Mouse (Mus musculus): ENCODE data around the gene Copg2. TPM values are rescaled to one million over a fixed set of nuclear protein-coding genes. Genes with fewer than 3 reads are reported as not detected.

Copg2 gene
- polyA plus RNA-seq (2014; fragmentation: Nextera tagmentation; extraction: Ambion mirVana) = 32.2 and 33.6 TPM in 2 replicates

- DNase-seq (ENCODE audit: low spot score) = peak; percentile 97
- no peaks in the 10 kb centered on the region for H3K27me3 ChIP-seq (ENCODE audit: control insufficient read depth, insufficient read depth, low read length)
- H3K36me3 ChIP-seq (ENCODE audit: control insufficient read depth, insufficient read depth, low read length) = no peaks in the 10 kb centered on the region; the same call in 1 of the 2 replicates
- peak; percentile 98 for ATAC-seq (ENCODE audit: insufficient number of reproducible peaks, low FRiP score, low TSS enrichment, low read depth)
- H3K4me3 ChIP-seq (ENCODE audit: low read depth, low read length) = peak within 1 kb of the TSS; percentile 63
- H3K9me3 ChIP-seq (ENCODE audit: control insufficient read depth, low read length) = no peaks in the 10 kb centered on the region
- peaks cover 5% of the 10 kb centered on the region; the same call in 1 of the 2 replicates for H3K4me1 ChIP-seq (ENCODE audit: control insufficient read depth, insufficient read depth, low read length)
- peak within 1 kb of the TSS; percentile 74 for H3K9ac ChIP-seq (ENCODE audit: low read length)
- H3K27ac ChIP-seq (replicated peaks; ENCODE audit: low read depth, low read length) = peak within 1 kb of the TSS; percentile 95
- peak within 1 kb of the TSS; percentile 58 for H3K4me2 ChIP-seq (ENCODE audit: low read depth, severe bottlenecking)
- WGBS = under 1% methylated on average over 52 of the region's 83 CpGs
Measured at GRCm38 (mm10) chr6:30896195-30896985, at the start of gene Copg2. TSS of gene Copg2 (minus strand) at chr6:30896794.

- no peaks in the 10 kb centered on the region for H3K27me3 ChIP-seq (ENCODE audit: control insufficient read depth, insufficient read depth, low read length)
- H3K9ac ChIP-seq (ENCODE audit: low read length) = no peak overlapping the region
- 38% methylated on average over 5 of the region's 5 CpGs for WGBS
- no peaks in the 10 kb centered on the region for H3K9me3 ChIP-seq (ENCODE audit: control insufficient read depth, low read length)
- H3K4me1 ChIP-seq (ENCODE audit: control insufficient read depth, insufficient read depth, low read length) = no peaks in the 10 kb centered on the region
- ATAC-seq (ENCODE audit: insufficient number of reproducible peaks, low FRiP score, low TSS enrichment, low read depth) = no peak
- no peak overlapping the region for H3K27ac ChIP-seq (replicated peaks; ENCODE audit: low read depth, low read length)
- H3K36me3 ChIP-seq (ENCODE audit: control insufficient read depth, insufficient read depth, low read length) = no peaks in the 10 kb centered on the region
- no peak for DNase-seq (ENCODE audit: low spot score)
- no peak overlapping the region for H3K4me3 ChIP-seq (ENCODE audit: low read depth, low read length)
- H3K4me2 ChIP-seq (ENCODE audit: low read depth, severe bottlenecking) = no peak overlapping the region
Measured at GRCm38 (mm10) chr6:30939264-30939663, 42.7 kb upstream of the Copg2 start.

DNA sequence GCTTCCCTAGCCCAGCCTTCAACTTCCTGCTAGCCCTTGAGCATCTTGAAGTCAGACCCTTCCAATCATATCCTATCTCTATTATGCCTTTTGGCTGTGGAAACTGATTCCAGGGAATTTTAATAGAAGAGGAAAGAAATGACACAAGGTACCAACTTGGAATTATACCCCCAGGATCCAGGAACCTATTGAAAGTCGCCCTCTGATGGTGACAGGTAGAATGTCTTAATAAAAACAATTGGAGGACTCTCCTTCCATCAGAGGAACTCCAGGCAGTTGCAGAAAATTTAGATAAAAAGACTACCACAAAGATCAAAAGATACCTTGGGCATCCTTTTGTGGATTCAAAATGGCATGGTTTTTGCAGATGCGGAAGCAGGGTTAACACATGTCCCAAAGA is 26.2 kb upstream of the Copg2 start:
- H3K9ac ChIP-seq (ENCODE audit: low read length) = no peak overlapping the region
- H3K27ac ChIP-seq (replicated peaks; ENCODE audit: low read depth, low read length) = no peak overlapping the region
- H3K4me3 ChIP-seq (ENCODE audit: low read depth, low read length) = no peak overlapping the region
- no peaks in the 10 kb centered on the region for H3K9me3 ChIP-seq (ENCODE audit: control insufficient read depth, low read length)
- no peak for DNase-seq (ENCODE audit: low spot score)
- H3K27me3 ChIP-seq (ENCODE audit: control insufficient read depth, insufficient read depth, low read length) = no peaks in the 10 kb centered on the region
- H3K4me1 ChIP-seq (ENCODE audit: control insufficient read depth, insufficient read depth, low read length) = no peaks in the 10 kb centered on the region
- H3K4me2 ChIP-seq (ENCODE audit: low read depth, severe bottlenecking) = no peak overlapping the region
- H3K36me3 ChIP-seq (ENCODE audit: control insufficient read depth, insufficient read depth, low read length) = no peaks in the 10 kb centered on the region
- WGBS = 44% methylated on average over 2 of the region's 2 CpGs
- no peak for ATAC-seq (ENCODE audit: insufficient number of reproducible peaks, low FRiP score, low TSS enrichment, low read depth)

GRCm38 (mm10) chr6:30921826-30922225 is 25.2 kb upstream of the Copg2 start:
- Histone ChIP-seq H3K9me3 (ENCODE audit: control insufficient read depth, low read length) (no peaks in the 10 kb centered on the region), H3K4me3 (ENCODE audit: low read depth, low read length) (no peak overlapping the region), H3K27ac (replicated peaks; ENCODE audit: low read depth, low read length) (no peak overlapping the region), H3K4me2 (ENCODE audit: low read depth, severe bottlenecking) (no peak overlapping the region), H3K9ac (ENCODE audit: low read length) (no peak overlapping the region), H3K36me3 (ENCODE audit: control insufficient read depth, insufficient read depth, low read length) (no peaks in the 10 kb centered on the region), H3K4me1 (ENCODE audit: control insufficient read depth, insufficient read depth, low read length) (no peaks in the 10 kb centered on the region), H3K27me3 (ENCODE audit: control insufficient read depth, insufficient read depth, low read length) (no peaks in the 10 kb centered on the region)
- 78% methylated on average over 10 of the region's 11 CpGs for WGBS
- DNase-seq (ENCODE audit: low spot score) = no peak
- ATAC-seq (ENCODE audit: insufficient number of reproducible peaks, low FRiP score, low TSS enrichment, low read depth) = no peak

GRCm38 (mm10) chr6:30920834-30921675 is 24.5 kb upstream of the Copg2 start:
- H3K4me3 ChIP-seq (ENCODE audit: low read depth, low read length) = no peak overlapping the region
- no peaks in the 10 kb centered on the region for H3K27me3 ChIP-seq (ENCODE audit: control insufficient read depth, insufficient read depth, low read length)
- no peak for DNase-seq (ENCODE audit: low spot score)
- no peak overlapping the region for H3K27ac ChIP-seq (replicated peaks; ENCODE audit: low read depth, low read length)
- no peak for ATAC-seq (ENCODE audit: insufficient number of reproducible peaks, low FRiP score, low TSS enrichment, low read depth)
- no peaks in the 10 kb centered on the region for H3K36me3 ChIP-seq (ENCODE audit: control insufficient read depth, insufficient read depth, low read length)
- 74% methylated on average over 21 of the region's 21 CpGs for WGBS
- H3K4me2 ChIP-seq (ENCODE audit: low read depth, severe bottlenecking) = no peak overlapping the region
- H3K4me1 ChIP-seq (ENCODE audit: control insufficient read depth, insufficient read depth, low read length) = no peaks in the 10 kb centered on the region
- no peaks in the 10 kb centered on the region for H3K9me3 ChIP-seq (ENCODE audit: control insufficient read depth, low read length)
- no peak overlapping the region for H3K9ac ChIP-seq (ENCODE audit: low read length)

- H3K27ac ChIP-seq (replicated peaks; ENCODE audit: low read depth, low read length) = no peak within 1 kb of the TSS
- no peak for DNase-seq (ENCODE audit: low spot score)
- no peak within 1 kb of the TSS for H3K4me3 ChIP-seq (ENCODE audit: low read depth, low read length)
- 95% methylated on average over 2 of the region's 2 CpGs for WGBS
- H3K4me1 ChIP-seq (ENCODE audit: control insufficient read depth, insufficient read depth, low read length) = no peaks in the 10 kb centered on the region
- no peaks in the 10 kb centered on the region for H3K36me3 ChIP-seq (ENCODE audit: control insufficient read depth, insufficient read depth, low read length)
- no peak within 1 kb of the TSS for H3K4me2 ChIP-seq (ENCODE audit: low read depth, severe bottlenecking)
- no peak for ATAC-seq (ENCODE audit: insufficient number of reproducible peaks, low FRiP score, low TSS enrichment, low read depth)
- H3K27me3 ChIP-seq (ENCODE audit: control insufficient read depth, insufficient read depth, low read length) = no peaks in the 10 kb centered on the region
- H3K9ac ChIP-seq (ENCODE audit: low read length) = no peak within 1 kb of the TSS
- no peaks in the 10 kb centered on the region for H3K9me3 ChIP-seq (ENCODE audit: control insufficient read depth, low read length)
Measured at GRCm38 (mm10) chr6:30915473-30915872, 18.9 kb upstream of the Copg2 start, which contains the start of gene Tsga13. TSS of gene Tsga13 (minus strand) at chr6:30915573.

DNA sequence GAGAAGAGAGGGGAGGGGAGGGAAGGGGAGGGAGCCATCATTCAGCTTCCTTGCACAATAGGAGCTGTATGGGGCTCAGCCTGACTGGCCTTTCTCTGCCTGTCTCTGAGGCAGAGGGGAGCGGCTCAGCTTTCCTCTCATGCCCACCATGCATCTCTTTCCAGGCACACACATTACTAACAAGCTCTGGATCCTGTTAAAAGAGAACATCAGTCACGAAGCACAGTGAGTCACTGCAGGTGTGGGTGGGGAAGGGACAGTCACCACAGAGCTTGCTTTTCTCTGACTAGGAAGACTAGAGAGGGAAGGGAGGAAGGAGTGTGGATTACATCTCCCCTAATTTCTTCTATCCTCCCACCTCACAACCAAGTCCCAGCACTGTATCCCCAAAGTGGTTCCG is 11.4 kb upstream of the Copg2 start:
- H3K4me3 ChIP-seq (ENCODE audit: low read depth, low read length) = no peak overlapping the region
- no peaks in the 10 kb centered on the region for H3K27me3 ChIP-seq (ENCODE audit: control insufficient read depth, insufficient read depth, low read length)
- no peak for DNase-seq (ENCODE audit: low spot score)
- no peak for ATAC-seq (ENCODE audit: insufficient number of reproducible peaks, low FRiP score, low TSS enrichment, low read depth)
- no peak overlapping the region for H3K9ac ChIP-seq (ENCODE audit: low read length)
- H3K4me2 ChIP-seq (ENCODE audit: low read depth, severe bottlenecking) = no peak overlapping the region
- no peaks in the 10 kb centered on the region for H3K9me3 ChIP-seq (ENCODE audit: control insufficient read depth, low read length)
- H3K27ac ChIP-seq (replicated peaks; ENCODE audit: low read depth, low read length) = no peak overlapping the region
- no peaks in the 10 kb centered on the region for H3K36me3 ChIP-seq (ENCODE audit: control insufficient read depth, insufficient read depth, low read length)
- 52% methylated on average over 3 of the region's 3 CpGs for WGBS
- H3K4me1 ChIP-seq (ENCODE audit: control insufficient read depth, insufficient read depth, low read length) = no peaks in the 10 kb centered on the region

DNA sequence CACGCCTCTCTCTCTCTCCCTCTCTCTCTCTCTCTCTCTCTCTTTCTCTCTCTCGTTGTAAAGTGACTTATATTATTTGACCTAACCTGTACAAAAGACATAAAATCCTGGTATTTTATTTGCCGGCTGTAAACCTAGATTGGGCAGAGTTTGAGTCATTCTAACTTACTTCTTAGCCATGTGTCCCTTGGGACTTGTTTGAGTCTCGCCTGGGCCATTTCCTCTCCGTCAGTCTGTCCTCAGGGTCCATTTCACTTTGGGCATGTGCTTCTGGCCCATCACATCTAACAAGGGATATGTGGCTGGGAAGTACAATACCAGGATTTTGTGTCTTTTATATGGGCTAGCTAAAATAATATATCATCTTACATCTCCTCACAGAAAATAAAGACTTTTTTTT is 8.3 kb upstream of the Copg2 start:
- no peak overlapping the region for H3K4me2 ChIP-seq (ENCODE audit: low read depth, severe bottlenecking)
- ATAC-seq (ENCODE audit: insufficient number of reproducible peaks, low FRiP score, low TSS enrichment, low read depth) (no peak), DNase-seq (ENCODE audit: low spot score) (no peak)
- H3K27ac ChIP-seq (replicated peaks; ENCODE audit: low read depth, low read length) = no peak overlapping the region
- no peaks in the 10 kb centered on the region for H3K4me1 ChIP-seq (ENCODE audit: control insufficient read depth, insufficient read depth, low read length)
- no peak overlapping the region for H3K4me3 ChIP-seq (ENCODE audit: low read depth, low read length)
- H3K9me3 ChIP-seq (ENCODE audit: control insufficient read depth, low read length) = no peaks in the 10 kb centered on the region
- H3K36me3 ChIP-seq (ENCODE audit: control insufficient read depth, insufficient read depth, low read length) = no peaks in the 10 kb centered on the region
- 64% methylated on average over 5 of the region's 5 CpGs for WGBS
- no peak overlapping the region for H3K9ac ChIP-seq (ENCODE audit: low read length)
- no peaks in the 10 kb centered on the region for H3K27me3 ChIP-seq (ENCODE audit: control insufficient read depth, insufficient read depth, low read length)
